Mouse (Mus musculus): ENCODE results near the gene Slc39a3.
"Not testable (repeated sequence)": the region's sequence is repeated elsewhere in the genome, so short reads cannot be mapped to it uniquely, and the experiment has no call there.

Gene Slc39a3

GRCm38 (mm10) chr10:81045246-81045645 is 8.0 kb upstream of the Slc39a3 start:
- DNase-seq (ENCODE audit: low spot score) = not testable (repeated sequence)

GRCm38 (mm10) chr10:81041458-81042175 is 4.4 kb upstream of the Slc39a3 start:
- DNase-seq (ENCODE audit: low spot score) = peak; percentile 87

GRCm38 (mm10) chr10:81036251-81036650 is 975 bp downstream of the Slc39a3 start:
- DNase-seq (ENCODE audit: low spot score) = peak; percentile 59

GRCm38 (mm10) chr10:81033586-81033985 is 3.6 kb downstream of the Slc39a3 start:
- DNase-seq (ENCODE audit: low spot score) = no peak

GRCm38 (mm10) chr10:81029031-81029430 is 8.2 kb downstream of the Slc39a3 start:
- DNase-seq (ENCODE audit: low spot score) = no peak

GRCm38 (mm10) chr10:81028219-81028618 is 9.0 kb downstream of the Slc39a3 start:
- DNase-seq (ENCODE audit: low spot score) = no peak

GRCm38 (mm10) chr10:81027331-81027730 is 9.9 kb downstream of the Slc39a3 start:
- DNase-seq (ENCODE audit: low spot score) = peak; percentile 88

GRCm38 (mm10) chr10:81026857-81027256 is 10.4 kb downstream of the Slc39a3 start:
- DNase-seq (ENCODE audit: low spot score) = no peak

GRCm38 (mm10) chr10:81025639-81026275 is 11.5 kb downstream of the Slc39a3 start, which contains the start of gene Diras1:
Gene Diras1 (minus strand): TSS chr10:81025662.
- no peak for DNase-seq (ENCODE audit: low spot score)

- peak; percentile 43 for DNase-seq (ENCODE audit: low spot score)
Observed at GRCm38 (mm10) chr10:81025047-81025621, 12.1 kb downstream of the Slc39a3 start.

GRCm38 (mm10) chr10:81024346-81024937 is 12.8 kb downstream of the Slc39a3 start:
- peak; percentile 52 for DNase-seq (ENCODE audit: low spot score)

- no peak for DNase-seq (ENCODE audit: low spot score)
Observed at GRCm38 (mm10) chr10:81022744-81023143, 14.5 kb downstream of the Slc39a3 start.

GRCm38 (mm10) chr10:81021547-81022110 is 15.6 kb downstream of the Slc39a3 start:
- no peak for DNase-seq (ENCODE audit: low spot score)

GRCm38 (mm10) chr10:81020207-81020606 is 17.0 kb downstream of the Slc39a3 start:
- DNase-seq (ENCODE audit: low spot score) = peak; percentile 62

GRCm38 (mm10) chr10:81019687-81020086 is 17.5 kb downstream of the Slc39a3 start:
- no peak for DNase-seq (ENCODE audit: low spot score)

GRCm38 (mm10) chr10:81018326-81018725 is 18.9 kb downstream of the Slc39a3 start:
- no peak for DNase-seq (ENCODE audit: low spot score)

- DNase-seq (ENCODE audit: low spot score) = peak; percentile 80
Observed at GRCm38 (mm10) chr10:81016645-81017044, 20.6 kb downstream of the Slc39a3 start.

GRCm38 (mm10) chr10:81015666-81016065 is 21.6 kb downstream of the Slc39a3 start:
- DNase-seq (ENCODE audit: low spot score) = no peak

GRCm38 (mm10) chr10:81014393-81015384 is 22.5 kb downstream of the Slc39a3 start, which contains the start of gene Gng7:
Gene Gng7 (minus strand): TSS chr10:81014945.
- DNase-seq (ENCODE audit: low spot score) = peak; percentile 96

GRCm38 (mm10) chr10:81010851-81011250 is 26.4 kb downstream of the Slc39a3 start:
- DNase-seq (ENCODE audit: low spot score) = no peak

- no peak for DNase-seq (ENCODE audit: low spot score)
Observed at GRCm38 (mm10) chr10:81007240-81007639, 30.0 kb downstream of the Slc39a3 start.

Measured in MN1 (cell line).